Mouse (Mus musculus) stomach, embryonic 14.5 days (tissue): Measurements from ENCODE around the gene Csnk1d. TPM values are rescaled to one million over a fixed set of nuclear protein-coding genes. Genes with fewer than 3 reads are reported as not detected.

Experiments used
- ATAC-seq: fragments of 200-750 bp; cut with Nextera tagmentation; 2 replicates; pipeline ENCODE4 v1.8.0; 2017; ENCODE audit warnings: low read depth, moderate TSS enrichment; ENCODE audit not compliant: insufficient number of reproducible peaks, insufficient read depth, low FRiP score
- H3K27ac ChIP-seq: fragments of 300-500 bp; sonication (generic); 2 replicates; pipeline ENCODE4 v1.5.1; 2014; ENCODE audit warnings: mild to moderate bottlenecking, low read length, moderate library complexity, mixed read lengths
- H3K27me3 ChIP-seq: fragments of 300-500 bp; sonication (generic); 2 replicates; pipeline ENCODE4 v1.6.1; 2014; ENCODE audit warnings: low read length, control low read depth, mixed read lengths; ENCODE audit not compliant: control insufficient read depth, insufficient read depth
- H3K36me3 ChIP-seq: fragments of 300-500 bp; sonication (generic); 2 replicates; pipeline ENCODE4 v1.6.1; 2014; ENCODE audit warnings: mild to moderate bottlenecking, control low read depth, low read length, moderate library complexity, mixed read lengths; ENCODE audit not compliant: control insufficient read depth, insufficient read depth
- H3K4me1 ChIP-seq: fragments of 300-500 bp; sonication (generic); 2 replicates; pipeline ENCODE4 v1.6.1; 2014; ENCODE audit warnings: low read length, control low read depth, mixed read lengths; ENCODE audit not compliant: control insufficient read depth, insufficient read depth
- H3K4me2 ChIP-seq: fragments of 300-500 bp; sonication (generic); replicated peaks from 2 replicates; pipeline ENCODE4 v1.6.1; 2014; ENCODE audit warnings: low read depth, low read length, control low read depth
- H3K4me3 ChIP-seq: fragments of 300-500 bp; sonication (generic); 2 replicates; pipeline ENCODE4 v1.5.1; 2014; ENCODE audit warnings: low read depth, low read length, control low read depth
- H3K9ac ChIP-seq: fragments of 300-500 bp; sonication (generic); replicated peaks from 2 replicates; pipeline ENCODE4 v1.6.1; 2014; ENCODE audit warnings: low read depth, mild to moderate bottlenecking, control low read depth, low read length, moderate library complexity, mixed read lengths
- H3K9me3 ChIP-seq: fragments of 300-500 bp; sonication (generic); 2 replicates; pipeline ENCODE4 v1.6.1; 2016; ENCODE audit warnings: low read depth, low read length, control low read depth; ENCODE audit not compliant: control insufficient read depth
- WGBS: fragments of 180-500 bp; shearing (Covaris S2); extraction: QIAGEN DNeasy Blood & Tissue Kit; methylation state at CpG from one replicate; pipeline ENCODE4 v1.1.7; 2014; 5-methylcytosine and 5-hydroxymethylcytosine counted together
- polyA plus RNA-seq: library from polyadenylated mRNA; unstranded; fragments of >200 nt; fragmentation: Nextera tagmentation; extraction: Ambion mirVana; gene quantifications from 2 replicates; pipeline ENCODE4 v1.2.1, GENCODE M21; 2014

The Csnk1d gene
- polyA plus RNA-seq, 1 experiment from 2014 or later, result 70.6 TPM

- H3K4me2 ChIP-seq, result no peak overlapping the region
- H3K4me3 ChIP-seq, result no peak overlapping the region
- no peaks in the 10 kb centered on the region for H3K27me3 ChIP-seq
- H3K9me3 ChIP-seq, result no peaks in the 10 kb centered on the region
- H3K27ac ChIP-seq, result no peak overlapping the region
- no peak overlapping the region for H3K9ac ChIP-seq
- no peak for ATAC-seq
- WGBS, result 60% methylated on average over 5 of the region's 5 CpGs
- 0 out of 2 replicates have a peak, but pooled peaks cover 8% of the 10 kb centered on the region for H3K4me1 ChIP-seq
- peaks cover 33% of the 10 kb centered on the region for H3K36me3 ChIP-seq
These were observed 36.2 kb downstream of the Csnk1d start for GRCm38 (mm10) chr11:120954936-120955335.

- no peak overlapping the region for H3K9ac ChIP-seq
- no peak for ATAC-seq
- peaks cover 18% of the 10 kb centered on the region for H3K36me3 ChIP-seq
- no peak overlapping the region for H3K4me3 ChIP-seq
- no peaks in the 10 kb centered on the region for H3K27me3 ChIP-seq
- H3K4me2 ChIP-seq, result peak overlapping the region; percentile 83
- H3K9me3 ChIP-seq, result no peaks in the 10 kb centered on the region
- 0 out of 2 replicates have a peak overlapping the region, but pooled peaks have one; percentile 21 for H3K27ac ChIP-seq
- H3K4me1 ChIP-seq, result peaks cover 15% of the 10 kb centered on the region; the same call in 1 of the 2 replicates
- 80% methylated on average over 9 of the region's 9 CpGs for WGBS
These were observed 39.1 kb downstream of the Csnk1d start for GRCm38 (mm10) chr11:120951731-120952730.

GRCm38 (mm10) chr11:120951237-120951636, 39.9 kb downstream of the Csnk1d start:
- Histone ChIP-seq H3K4me3 (peak overlapping the region; percentile 47), H3K36me3 (peaks cover 10% of the 10 kb centered on the region), H3K4me2 (peak overlapping the region; percentile 83), H3K9ac (no peak overlapping the region), H3K27me3 (no peaks in the 10 kb centered on the region), H3K9me3 (no peaks in the 10 kb centered on the region), H3K27ac (peak overlapping the region; percentile 21; the same call in 1 of the 2 replicates), H3K4me1 (peaks cover 15% of the 10 kb centered on the region; the same call in 1 of the 2 replicates)
- WGBS, result 21% methylated on average over 8 of the region's 8 CpGs
- ATAC-seq, result no peak

GRCm38 (mm10) chr11:120950281-120951202, 40.6 kb downstream of the Csnk1d start:
- Histone ChIP-seq H3K9ac (peak overlapping the region; percentile 25; the same call in 1 of the 2 replicates), H3K4me3 (peak overlapping the region; percentile 47), H3K4me1 (peaks cover 15% of the 10 kb centered on the region; the same call in 1 of the 2 replicates), H3K27me3 (no peaks in the 10 kb centered on the region), H3K27ac (peak overlapping the region; percentile 35; the same call in 1 of the 2 replicates), H3K36me3 (peaks cover 3% of the 10 kb centered on the region; the same call in 1 of the 2 replicates), H3K4me2 (peak overlapping the region; percentile 83), H3K9me3 (no peaks in the 10 kb centered on the region)
- peak; percentile 83 for ATAC-seq
- WGBS, result 2% methylated on average over 39 of the region's 39 CpGs

- peaks cover 15% of the 10 kb centered on the region; the same call in 1 of the 2 replicates for H3K4me1 ChIP-seq
- H3K9me3 ChIP-seq, result no peaks in the 10 kb centered on the region
- H3K36me3 ChIP-seq, result no peaks in the 10 kb centered on the region
- H3K9ac ChIP-seq, result peak overlapping the region; percentile 39; the same call in 1 of the 2 replicates
- WGBS, result 30% methylated on average over 10 of the region's 10 CpGs
- H3K27ac ChIP-seq, result no peak overlapping the region
- ATAC-seq, result no peak
- H3K4me3 ChIP-seq, result peak overlapping the region; percentile 47
- peak overlapping the region; percentile 83 for H3K4me2 ChIP-seq
- no peaks in the 10 kb centered on the region for H3K27me3 ChIP-seq
These were observed 41.3 kb downstream of the Csnk1d start for GRCm38 (mm10) chr11:120949863-120950262.

- no peaks in the 10 kb centered on the region for H3K27me3 ChIP-seq
- 4% methylated on average over 61 of the region's 75 CpGs for WGBS
- H3K9ac ChIP-seq, result peak overlapping the region; percentile 39
- H3K4me3 ChIP-seq, result peak overlapping the region; percentile 47
- ATAC-seq, result no peak; the same call in 1 of the 2 replicates
- H3K36me3 ChIP-seq, result no peaks in the 10 kb centered on the region
- peak overlapping the region; percentile 83 for H3K4me2 ChIP-seq
- H3K4me1 ChIP-seq, result peaks cover 15% of the 10 kb centered on the region; the same call in 1 of the 2 replicates
- H3K27ac ChIP-seq, result no peak overlapping the region
- H3K9me3 ChIP-seq, result no peaks in the 10 kb centered on the region
These were observed 42.0 kb downstream of the Csnk1d start for GRCm38 (mm10) chr11:120948861-120949851.

- peak within 1 kb of the TSS; percentile 47 for H3K4me3 ChIP-seq
- H3K27me3 ChIP-seq, result no peaks in the 10 kb centered on the region
- no peaks in the 10 kb centered on the region for H3K9me3 ChIP-seq
- H3K36me3 ChIP-seq, result no peaks in the 10 kb centered on the region
- H3K4me1 ChIP-seq, result peaks cover 15% of the 10 kb centered on the region; the same call in 1 of the 2 replicates
- H3K27ac ChIP-seq, result no peak within 1 kb of the TSS
- peak within 1 kb of the TSS; percentile 83 for H3K4me2 ChIP-seq
- ATAC-seq, result no peak
- peak within 1 kb of the TSS; percentile 39 for H3K9ac ChIP-seq
- 24% methylated on average over 12 of the region's 12 CpGs for WGBS
These were observed 42.8 kb downstream of the Csnk1d start, which contains the start of gene Slc16a3 for GRCm38 (mm10) chr11:120948328-120948727. Slc16a3 (plus strand) TSS chr11:120948480.
